Mouse (Mus musculus): ENCODE measurements around the gene Msrb1. TPM values are rescaled to one million over a fixed set of nuclear protein-coding genes. Genes with fewer than 3 reads are reported as not detected.
A peak's percentile ranks its signal among the peaks of the same experiment; 100 is the strongest.
"Not testable (repeated sequence)": the region's sequence is repeated elsewhere in the genome, so short reads cannot be mapped to it uniquely, and the experiment has no call there.

Msrb1 gene
- polyA plus RNA-seq, 1 experiment from 2014 or later: 31.1 TPM

- WGBS (ENCODE audit: insufficient replicate concordance): 78% methylated on average over 9 of the region's 9 CpGs
- H3K4me1 ChIP-seq (replicated peaks): peaks cover 25% of the 10 kb centered on the region
- no peak for ATAC-seq (ENCODE audit: insufficient read depth)
- no peaks in the 10 kb centered on the region for H3K9me3 ChIP-seq (replicated peaks)
- no peak overlapping the region for H3K4me2 ChIP-seq
- H3K27ac ChIP-seq (replicated peaks): no peak overlapping the region
- H3K36me3 ChIP-seq (replicated peaks): peaks cover 49% of the 10 kb centered on the region
- no peak overlapping the region for H3K4me3 ChIP-seq (replicated peaks)
- H3K9ac ChIP-seq: no peak overlapping the region
- H3K27me3 ChIP-seq: peaks cover 8% of the 10 kb centered on the region
Observed at GRCm38 (mm10) chr17:24701251-24701650, 35.2 kb upstream of the Msrb1 start.

- Histone ChIP-seq H3K27me3 (no peaks in the 10 kb centered on the region), H3K9me3 (replicated peaks) (no peaks in the 10 kb centered on the region), H3K4me2 (0 out of 2 replicates have a peak overlapping the region, but pooled peaks have one; percentile 83), H3K4me1 (replicated peaks) (peaks cover 34% of the 10 kb centered on the region), H3K4me3 (replicated peaks) (no peak overlapping the region), H3K36me3 (replicated peaks) (peaks cover 33% of the 10 kb centered on the region), H3K9ac (no peak overlapping the region), H3K27ac (replicated peaks) (no peak overlapping the region)
- ATAC-seq (ENCODE audit: insufficient read depth): no peak
- WGBS (ENCODE audit: insufficient replicate concordance): 83% methylated on average over 3 of the region's 3 CpGs
Observed at GRCm38 (mm10) chr17:24705821-24706220, 30.6 kb upstream of the Msrb1 start.

GRCm38 (mm10) chr17:24706982-24707800, 29.3 kb upstream of the Msrb1 start, which contains the start of gene Tbl3:
Tbl3 (minus strand) TSS chr17:24707660.
- Histone ChIP-seq H3K4me1 (replicated peaks) (peaks cover 34% of the 10 kb centered on the region), H3K9me3 (replicated peaks) (no peaks in the 10 kb centered on the region), H3K9ac (peak within 1 kb of the TSS; percentile 70), H3K36me3 (replicated peaks) (peaks cover 19% of the 10 kb centered on the region), H3K27me3 (no peaks in the 10 kb centered on the region), H3K27ac (replicated peaks) (peak within 1 kb of the TSS; percentile 89), H3K4me3 (replicated peaks) (peak within 1 kb of the TSS; percentile 78), H3K4me2 (peak within 1 kb of the TSS; percentile 83)
- ATAC-seq (ENCODE audit: insufficient read depth): peak; percentile 80
- 2% methylated on average over 32 of the region's 32 CpGs for WGBS (ENCODE audit: insufficient replicate concordance)

- Histone ChIP-seq H3K4me2 (peak overlapping the region; percentile 83), H3K27ac (replicated peaks) (peak overlapping the region; percentile 89), H3K4me1 (replicated peaks) (peaks cover 34% of the 10 kb centered on the region), H3K4me3 (replicated peaks) (peak overlapping the region; percentile 78), H3K9ac (peak overlapping the region; percentile 70), H3K27me3 (no peaks in the 10 kb centered on the region), H3K9me3 (replicated peaks) (no peaks in the 10 kb centered on the region), H3K36me3 (replicated peaks) (peaks cover 16% of the 10 kb centered on the region)
- WGBS (ENCODE audit: insufficient replicate concordance): 2% methylated on average over 24 of the region's 24 CpGs
- ATAC-seq (ENCODE audit: insufficient read depth): peak; percentile 63
Observed at GRCm38 (mm10) chr17:24707801-24708425, 28.5 kb upstream of the Msrb1 start.

GRCm38 (mm10) chr17:24708646-24709045, 27.8 kb upstream of the Msrb1 start:
- no peak for ATAC-seq (ENCODE audit: insufficient read depth)
- Histone ChIP-seq H3K4me1 (replicated peaks) (peaks cover 34% of the 10 kb centered on the region), H3K36me3 (replicated peaks) (peaks cover 16% of the 10 kb centered on the region), H3K4me3 (replicated peaks) (peak overlapping the region; percentile 78), H3K4me2 (peak overlapping the region; percentile 83), H3K27ac (replicated peaks) (no peak overlapping the region), H3K9ac (no peak overlapping the region), H3K9me3 (replicated peaks) (no peaks in the 10 kb centered on the region), H3K27me3 (no peaks in the 10 kb centered on the region)
- 8% methylated on average over 2 of the region's 2 CpGs for WGBS (ENCODE audit: insufficient replicate concordance)

- H3K27me3 ChIP-seq: no peaks in the 10 kb centered on the region
- no peak for ATAC-seq (ENCODE audit: insufficient read depth)
- no peaks in the 10 kb centered on the region for H3K9me3 ChIP-seq (replicated peaks)
- no peak overlapping the region for H3K27ac ChIP-seq (replicated peaks)
- WGBS (ENCODE audit: insufficient replicate concordance): 83% methylated on average over 6 of the region's 6 CpGs
- no peak overlapping the region for H3K4me3 ChIP-seq (replicated peaks)
- peaks cover 19% of the 10 kb centered on the region for H3K4me1 ChIP-seq (replicated peaks)
- peaks cover 17% of the 10 kb centered on the region for H3K36me3 ChIP-seq (replicated peaks)
- H3K4me2 ChIP-seq: no peak overlapping the region
- H3K9ac ChIP-seq: no peak overlapping the region
Observed at GRCm38 (mm10) chr17:24715556-24715955, 20.9 kb upstream of the Msrb1 start.

GRCm38 (mm10) chr17:24716166-24716682, 20.2 kb upstream of the Msrb1 start:
- Histone ChIP-seq H3K4me3 (replicated peaks) (no peak overlapping the region), H3K9ac (no peak overlapping the region), H3K36me3 (replicated peaks) (peaks cover 18% of the 10 kb centered on the region), H3K4me2 (no peak overlapping the region), H3K27ac (replicated peaks) (no peak overlapping the region), H3K27me3 (no peaks in the 10 kb centered on the region), H3K9me3 (replicated peaks) (no peaks in the 10 kb centered on the region), H3K4me1 (replicated peaks) (peaks cover 21% of the 10 kb centered on the region)
- no peak for ATAC-seq (ENCODE audit: insufficient read depth)
- 87% methylated on average over 15 of the region's 15 CpGs for WGBS (ENCODE audit: insufficient replicate concordance)

GRCm38 (mm10) chr17:24717943-24718342, 18.5 kb upstream of the Msrb1 start, which contains the start of the genes Rnf151 and Rps2:
Rnf151 (minus strand) TSS chr17:24718063.
Rps2 (plus strand) TSS chr17:24718116.
- no peaks in the 10 kb centered on the region for H3K27me3 ChIP-seq
- peak within 1 kb of the TSS; percentile 89 for H3K4me2 ChIP-seq
- ATAC-seq (ENCODE audit: insufficient read depth): no peak
- H3K9me3 ChIP-seq (replicated peaks): no peaks in the 10 kb centered on the region
- peaks cover 33% of the 10 kb centered on the region for H3K36me3 ChIP-seq (replicated peaks)
- H3K27ac ChIP-seq (replicated peaks): 0 out of 2 replicates have a peak within 1 kb of the TSS, but pooled peaks have one; percentile 25
- peak within 1 kb of the TSS; percentile 84 for H3K9ac ChIP-seq
- peak within 1 kb of the TSS; percentile 92 for H3K4me3 ChIP-seq (replicated peaks)
- peaks cover 38% of the 10 kb centered on the region for H3K4me1 ChIP-seq (replicated peaks)
- 64% methylated on average over 4 of the region's 4 CpGs for WGBS (ENCODE audit: insufficient replicate concordance)

GRCm38 (mm10) chr17:24718938-24719337, 17.5 kb upstream of the Msrb1 start:
- 34% methylated on average over 5 of the region's 5 CpGs for WGBS (ENCODE audit: insufficient replicate concordance)
- Histone ChIP-seq H3K4me3 (replicated peaks) (peak overlapping the region; percentile 92), H3K36me3 (replicated peaks) (peaks cover 33% of the 10 kb centered on the region), H3K4me2 (peak overlapping the region; percentile 89), H3K27ac (replicated peaks) (peak overlapping the region; percentile 25; the same call in 1 of the 2 replicates), H3K9ac (peak overlapping the region; percentile 84), H3K4me1 (replicated peaks) (peaks cover 47% of the 10 kb centered on the region)
- H3K27me3 ChIP-seq; H3K9me3 ChIP-seq (replicated peaks); ATAC-seq (ENCODE audit: insufficient read depth): not testable (repeated sequence)

- Histone ChIP-seq H3K36me3 (replicated peaks) (peaks cover 33% of the 10 kb centered on the region), H3K9me3 (replicated peaks) (no peaks in the 10 kb centered on the region), H3K4me3 (replicated peaks) (peak overlapping the region; percentile 92), H3K9ac (peak overlapping the region; percentile 84), H3K4me2 (peak overlapping the region; percentile 89), H3K27ac (replicated peaks) (peak overlapping the region; percentile 83), H3K4me1 (replicated peaks) (peaks cover 50% of the 10 kb centered on the region), H3K27me3 (no peaks in the 10 kb centered on the region)
- peak; percentile 93 for ATAC-seq (ENCODE audit: insufficient read depth)
- under 1% methylated on average over 61 of the region's 61 CpGs for WGBS (ENCODE audit: insufficient replicate concordance)
Observed at GRCm38 (mm10) chr17:24719494-24720222, 16.8 kb upstream of the Msrb1 start.
